Mouse (Mus musculus) lung, adult 2 months (tissue): ENCODE measurements around the gene Vps13c.

Experiments used
- CTCF ChIP-seq: fragments of 200-500 bp; IDR thresholded peaks from 2 replicates; pipeline ENCODE4 v1.5.1; 2011; ENCODE audit warnings: mild to moderate bottlenecking, low read length, control low read depth; ENCODE audit not compliant: insufficient read depth
- POLR2A ChIP-seq: fragments of 200-500 bp; IDR thresholded peaks from 2 replicates; pipeline ENCODE4 v1.6.1; 2011; ENCODE audit warnings: low read depth, mild to moderate bottlenecking, control low read depth, low read length, borderline replicate concordance; ENCODE audit errors: extremely low read depth

DNA sequence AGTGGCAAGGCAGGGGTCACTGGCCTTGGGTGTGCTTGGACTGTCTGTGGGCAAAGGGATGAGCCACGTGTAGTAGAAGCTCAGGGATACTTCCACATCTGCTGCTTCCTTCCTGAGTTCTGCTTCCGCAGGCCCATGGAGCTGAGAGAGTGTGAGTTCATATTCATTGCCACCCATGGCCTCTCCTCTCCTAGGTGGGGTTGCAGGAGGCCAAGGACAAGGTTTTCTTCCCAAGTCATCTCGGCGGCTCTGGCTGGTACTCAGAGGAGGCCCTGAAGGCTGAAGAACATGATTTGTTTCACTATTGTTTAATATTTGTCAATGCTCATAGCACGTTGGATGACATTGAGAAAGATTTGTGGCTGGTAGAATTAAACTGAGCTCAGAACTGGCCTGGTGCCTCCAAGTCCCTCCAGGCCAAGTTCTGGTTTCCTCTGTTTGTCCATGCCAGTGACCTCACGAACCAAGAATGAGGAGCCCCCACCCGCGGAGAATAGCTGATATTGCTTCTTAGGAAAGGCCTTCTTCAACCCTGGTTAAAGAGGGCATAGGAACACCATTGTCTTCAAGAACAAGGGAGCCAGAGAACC, 180.7 kb downstream of the Vps13c start:
- TF ChIP-seq CTCF = no peak
- TF ChIP-seq POLR2A = no peak
